Mouse (Mus musculus) embryonic facial prominence, embryonic 13.5 days (tissue): ENCODE results near the gene Nek3. TPM values are rescaled to one million over a fixed set of nuclear protein-coding genes. Genes with fewer than 3 reads are reported as not detected.
"Not testable (repeated sequence)": the region's sequence is repeated elsewhere in the genome, so short reads cannot be mapped to it uniquely, and the experiment has no call there.

Source experiments
- ATAC-seq: fragments of 200-750 bp; cut with Nextera tagmentation; 2 replicates; pipeline ENCODE4 v1.8.0; 2017; ENCODE audit warnings: low read depth; ENCODE audit not compliant: insufficient number of reproducible peaks, insufficient read depth, low FRiP score, low TSS enrichment
- H3K27ac ChIP-seq: fragments of 300-500 bp; sonication (generic); 2 replicates; pipeline ENCODE4 v1.5.1; 2015; ENCODE audit warnings: moderate library complexity, mild to moderate bottlenecking, inconsistent platforms
- H3K27me3 ChIP-seq: fragments of 300-500 bp; sonication (generic); 2 replicates; pipeline ENCODE4 v1.6.1; 2015; ENCODE audit warnings: mild to moderate bottlenecking, inconsistent platforms
- H3K36me3 ChIP-seq: fragments of 300-500 bp; sonication (generic); 2 replicates; pipeline ENCODE4 v1.6.1; 2015; ENCODE audit warnings: mild to moderate bottlenecking, inconsistent platforms
- H3K4me1 ChIP-seq: fragments of 300-500 bp; sonication (generic); 2 replicates; pipeline ENCODE4 v1.6.1; 2015; ENCODE audit warnings: inconsistent platforms
- H3K4me2 ChIP-seq: fragments of 300-500 bp; sonication (generic); 2 replicates; pipeline ENCODE4 v1.6.1; 2015; ENCODE audit warnings: moderate library complexity, mild to moderate bottlenecking, inconsistent platforms
- H3K4me3 ChIP-seq: fragments of 300-500 bp; sonication (generic); 2 replicates; pipeline ENCODE4 v1.5.1; 2015; ENCODE audit warnings: mild to moderate bottlenecking, inconsistent platforms
- H3K9ac ChIP-seq: fragments of 300-500 bp; sonication (generic); 2 replicates; pipeline ENCODE4 v1.6.1; 2015; ENCODE audit warnings: mild to moderate bottlenecking, inconsistent platforms
- H3K9me3 ChIP-seq: fragments of 300-500 bp; sonication (generic); 2 replicates; pipeline ENCODE4 v1.6.1; 2016; ENCODE audit warnings: inconsistent platforms
- WGBS: fragments of 180-500 bp; shearing (Covaris S2); methylation state at CpG from one replicate; pipeline ENCODE4 v1.1.7; 2015; ENCODE audit warnings: mixed read lengths; 5-methylcytosine and 5-hydroxymethylcytosine counted together
- polyA plus RNA-seq: library from polyadenylated mRNA; unstranded; fragments of >200 nt; fragmentation: Nextera tagmentation; extraction: Ambion mirVana; gene quantifications from 2 replicates; pipeline ENCODE4 v1.2.1, GENCODE M21; 2015

Gene Nek3
- polyA plus RNA-seq, 1 experiment from 2014 or later = 4.1 TPM

- no peaks in the 10 kb centered on the region for H3K27me3 ChIP-seq
- no peak overlapping the region for H3K9ac ChIP-seq
- no peak for ATAC-seq
- WGBS = 85% methylated on average over 4 of the region's 4 CpGs
- no peaks in the 10 kb centered on the region for H3K9me3 ChIP-seq
- H3K27ac ChIP-seq = no peak overlapping the region
- no peaks in the 10 kb centered on the region for H3K4me1 ChIP-seq
- peaks cover 13% of the 10 kb centered on the region; the same call in 1 of the 2 replicates for H3K36me3 ChIP-seq
- no peak overlapping the region for H3K4me3 ChIP-seq
- no peak overlapping the region for H3K4me2 ChIP-seq
These were observed 24.3 kb downstream of the Nek3 start for GRCm38 (mm10) chr8:22141836-22142385.

GRCm38 (mm10) chr8:22136462-22136861 is 29.8 kb downstream of the Nek3 start:
- H3K4me2 ChIP-seq, H3K4me1 ChIP-seq, H3K9ac ChIP-seq, H3K27ac ChIP-seq, H3K27me3 ChIP-seq, H3K9me3 ChIP-seq, ATAC-seq, H3K4me3 ChIP-seq: not testable (repeated sequence)
- WGBS = 64% methylated on average over 9 of the region's 9 CpGs
- H3K36me3 ChIP-seq = peaks cover 10% of the 10 kb centered on the region; the same call in 1 of the 2 replicates

- H3K9ac ChIP-seq = no peak overlapping the region
- no peaks in the 10 kb centered on the region for H3K4me1 ChIP-seq
- no peak overlapping the region for H3K27ac ChIP-seq
- no peak overlapping the region for H3K4me3 ChIP-seq
- no peak for ATAC-seq
- WGBS = 83% methylated on average over 5 of the region's 5 CpGs
- H3K36me3 ChIP-seq = peaks cover 9% of the 10 kb centered on the region; the same call in 1 of the 2 replicates
- H3K9me3 ChIP-seq = no peaks in the 10 kb centered on the region
- no peak overlapping the region for H3K4me2 ChIP-seq
- no peaks in the 10 kb centered on the region for H3K27me3 ChIP-seq
These were observed 31.5 kb downstream of the Nek3 start for GRCm38 (mm10) chr8:22134750-22135135.

GRCm38 (mm10) chr8:22134078-22134749 is 32.0 kb downstream of the Nek3 start:
- ATAC-seq = 0 out of 2 replicates have a peak, but pooled peaks have one; percentile 37
- no peaks in the 10 kb centered on the region for H3K27me3 ChIP-seq
- H3K27ac ChIP-seq = no peak overlapping the region
- H3K4me1 ChIP-seq = no peaks in the 10 kb centered on the region
- no peak overlapping the region for H3K4me2 ChIP-seq
- no peak overlapping the region for H3K9ac ChIP-seq
- peaks cover 9% of the 10 kb centered on the region; the same call in 1 of the 2 replicates for H3K36me3 ChIP-seq
- 95% methylated on average over 7 of the region's 7 CpGs for WGBS
- no peak overlapping the region for H3K4me3 ChIP-seq
- no peaks in the 10 kb centered on the region for H3K9me3 ChIP-seq

- ATAC-seq = no peak
- H3K9me3 ChIP-seq = no peaks in the 10 kb centered on the region
These were observed 34.2 kb downstream of the Nek3 start for GRCm38 (mm10) chr8:22132062-22132461.

GRCm38 (mm10) chr8:22124220-22125152 is 41.7 kb downstream of the Nek3 start, which contains the start of gene Nek5:
Gene Nek5, minus strand, starts transcription at chr8:22125053.
- peak within 1 kb of the TSS; percentile 64 for H3K9ac ChIP-seq
- no peaks in the 10 kb centered on the region for H3K27me3 ChIP-seq
- H3K4me3 ChIP-seq = peak within 1 kb of the TSS; percentile 51
- WGBS = 1% methylated on average over 29 of the region's 29 CpGs
- no peak within 1 kb of the TSS for H3K27ac ChIP-seq
- peaks cover 14% of the 10 kb centered on the region for H3K36me3 ChIP-seq
- ATAC-seq = peak; percentile 76
- no peaks in the 10 kb centered on the region for H3K4me1 ChIP-seq
- H3K4me2 ChIP-seq = peak within 1 kb of the TSS; percentile 89
- H3K9me3 ChIP-seq = no peaks in the 10 kb centered on the region

More at GRCm38 (mm10) chr8:22132062-22132461, 34.2 kb downstream of the Nek3 start:
- Histone ChIP-seq H3K27ac (no peak overlapping the region), H3K9ac (no peak overlapping the region), H3K4me2 (no peak overlapping the region), H3K4me1 (no peaks in the 10 kb centered on the region), H3K4me3 (no peak overlapping the region), H3K36me3 (peaks cover 23% of the 10 kb centered on the region), H3K27me3 (no peaks in the 10 kb centered on the region)
- WGBS = 62% methylated on average over 12 of the region's 12 CpGs

GRCm38 (mm10) chr8:22107020-22107419 is 59.2 kb downstream of the Nek3 start:
- H3K27ac ChIP-seq = no peak overlapping the region
- H3K9ac ChIP-seq = no peak overlapping the region
- ATAC-seq = no peak
- no peak overlapping the region for H3K4me3 ChIP-seq
- H3K36me3 ChIP-seq = no peaks in the 10 kb centered on the region
- no peaks in the 10 kb centered on the region for H3K27me3 ChIP-seq
- H3K4me2 ChIP-seq = no peak overlapping the region
- no peaks in the 10 kb centered on the region for H3K4me1 ChIP-seq
- H3K9me3 ChIP-seq = no peaks in the 10 kb centered on the region; the same call in 1 of the 2 replicates
- WGBS = 75% methylated on average over 4 of the region's 4 CpGs

- 46% methylated on average over 8 of the region's 8 CpGs for WGBS
- no peaks in the 10 kb centered on the region for H3K4me1 ChIP-seq
- H3K27me3 ChIP-seq = no peaks in the 10 kb centered on the region
- no peak for ATAC-seq
- no peak overlapping the region for H3K27ac ChIP-seq
- H3K36me3 ChIP-seq = no peaks in the 10 kb centered on the region
- no peak overlapping the region for H3K4me3 ChIP-seq
- no peak overlapping the region for H3K4me2 ChIP-seq
- H3K9ac ChIP-seq = no peak overlapping the region
- H3K9me3 ChIP-seq = no peaks in the 10 kb centered on the region
These were observed 74.7 kb downstream of the Nek3 start for GRCm38 (mm10) chr8:22091568-22091967.

- H3K27me3 ChIP-seq = no peaks in the 10 kb centered on the region
- 89% methylated on average over 4 of the region's 4 CpGs for WGBS
- no peaks in the 10 kb centered on the region for H3K9me3 ChIP-seq
- H3K4me3 ChIP-seq = no peak overlapping the region
- H3K9ac ChIP-seq = no peak overlapping the region
- no peaks in the 10 kb centered on the region for H3K36me3 ChIP-seq
- no peaks in the 10 kb centered on the region for H3K4me1 ChIP-seq
- no peak for ATAC-seq
- no peak overlapping the region for H3K27ac ChIP-seq
- no peak overlapping the region for H3K4me2 ChIP-seq
These were observed 77.0 kb downstream of the Nek3 start for GRCm38 (mm10) chr8:22089226-22089625.

GRCm38 (mm10) chr8:22079313-22080007 is 86.8 kb downstream of the Nek3 start:
- no peaks in the 10 kb centered on the region for H3K27me3 ChIP-seq
- H3K4me1 ChIP-seq = no peaks in the 10 kb centered on the region
- ATAC-seq = no peak
- H3K27ac ChIP-seq = no peak overlapping the region
- H3K4me3 ChIP-seq = no peak overlapping the region
- H3K36me3 ChIP-seq = no peaks in the 10 kb centered on the region
- no peaks in the 10 kb centered on the region for H3K9me3 ChIP-seq
- no peak overlapping the region for H3K9ac ChIP-seq
- WGBS = 76% methylated on average over 9 of the region's 9 CpGs
- no peak overlapping the region for H3K4me2 ChIP-seq
